Mouse (Mus musculus): ENCODE data around the gene Pigw. TPM values are rescaled to one million over a fixed set of nuclear protein-coding genes. Genes with fewer than 3 reads are reported as not detected.

Gene Pigw
- 10 to 100 TPM in 1 of 2 experiments, 1 to 10 TPM in 1; 8.5 to 13.7 TPM for total RNA-seq (2023)

DNA sequence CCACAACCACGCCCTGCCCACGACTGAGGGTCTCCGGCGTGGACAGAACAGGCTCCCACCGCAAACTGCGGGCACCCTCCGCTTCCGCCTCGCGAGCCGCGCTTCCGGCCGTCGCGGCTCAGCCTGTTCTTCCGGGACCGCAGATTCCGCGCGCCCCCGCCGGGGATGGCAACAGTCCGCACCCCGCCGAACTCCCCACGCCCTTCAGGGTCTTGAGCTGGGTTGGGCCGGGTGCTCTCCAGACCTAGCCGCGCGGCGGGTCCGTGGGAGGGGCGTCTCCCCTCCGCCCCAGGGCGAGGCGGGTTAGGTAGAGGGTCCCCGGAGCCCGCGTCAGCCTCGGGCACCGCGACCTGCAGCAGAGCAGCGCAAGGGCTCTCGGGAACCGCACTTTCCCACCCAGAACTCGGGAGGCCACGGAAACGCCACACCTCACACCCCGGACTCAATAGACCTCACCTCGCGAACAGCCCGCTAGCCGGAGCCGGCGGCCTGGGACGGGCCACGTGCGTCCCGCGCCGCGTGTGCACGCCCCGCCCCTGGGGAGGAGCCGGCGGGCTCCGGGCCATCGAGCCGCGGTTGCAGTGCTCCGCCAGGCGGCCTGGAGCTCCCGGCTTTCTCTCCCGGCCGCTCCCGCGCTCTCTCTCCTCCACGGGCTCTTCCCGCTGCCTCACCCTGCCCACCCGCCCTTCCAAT is at the start of gene Pigw, which contains the start of gene Myo19:
Gene Pigw, minus strand, starts transcription at position 514 of the 693 bp plus-strand sequence.
Gene Myo19, plus strand, starts transcription at position 377 of the 693 bp plus-strand sequence.

DNA sequence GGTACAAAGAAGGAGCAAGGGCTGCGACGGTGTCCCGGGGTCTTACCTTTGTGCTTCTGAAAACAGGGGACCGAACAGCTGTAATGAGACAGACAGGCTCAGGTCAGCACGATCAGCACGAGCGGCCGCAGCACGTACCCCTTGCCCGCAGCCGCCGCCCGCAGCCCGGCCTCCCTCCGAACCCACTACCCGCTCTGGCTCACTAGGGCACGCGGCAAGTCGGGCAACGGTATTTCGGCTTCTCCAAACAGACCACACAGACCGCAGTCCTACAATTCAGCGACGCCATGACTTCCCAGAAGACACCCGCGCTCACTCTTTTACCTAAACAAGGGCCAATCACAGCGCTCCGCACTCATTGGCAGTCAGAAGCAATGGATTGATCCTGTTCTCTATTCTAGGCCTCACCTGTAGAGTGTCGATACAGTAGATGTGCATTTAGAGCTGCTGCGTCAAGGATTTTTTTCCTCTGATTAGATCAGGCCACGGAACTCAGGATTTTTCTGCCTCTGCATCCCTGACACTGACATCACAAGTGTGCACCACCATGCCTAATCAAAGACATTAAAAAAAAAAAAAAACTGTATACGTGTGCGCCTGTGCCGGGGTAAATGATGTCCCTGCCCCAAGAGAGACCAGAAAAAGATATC is 36.1 kb upstream of the Pigw start, which contains the start of gene Znhit3:
Gene Znhit3, minus strand, starts transcription at position 314 of the 650 bp plus-strand sequence.

DNA sequence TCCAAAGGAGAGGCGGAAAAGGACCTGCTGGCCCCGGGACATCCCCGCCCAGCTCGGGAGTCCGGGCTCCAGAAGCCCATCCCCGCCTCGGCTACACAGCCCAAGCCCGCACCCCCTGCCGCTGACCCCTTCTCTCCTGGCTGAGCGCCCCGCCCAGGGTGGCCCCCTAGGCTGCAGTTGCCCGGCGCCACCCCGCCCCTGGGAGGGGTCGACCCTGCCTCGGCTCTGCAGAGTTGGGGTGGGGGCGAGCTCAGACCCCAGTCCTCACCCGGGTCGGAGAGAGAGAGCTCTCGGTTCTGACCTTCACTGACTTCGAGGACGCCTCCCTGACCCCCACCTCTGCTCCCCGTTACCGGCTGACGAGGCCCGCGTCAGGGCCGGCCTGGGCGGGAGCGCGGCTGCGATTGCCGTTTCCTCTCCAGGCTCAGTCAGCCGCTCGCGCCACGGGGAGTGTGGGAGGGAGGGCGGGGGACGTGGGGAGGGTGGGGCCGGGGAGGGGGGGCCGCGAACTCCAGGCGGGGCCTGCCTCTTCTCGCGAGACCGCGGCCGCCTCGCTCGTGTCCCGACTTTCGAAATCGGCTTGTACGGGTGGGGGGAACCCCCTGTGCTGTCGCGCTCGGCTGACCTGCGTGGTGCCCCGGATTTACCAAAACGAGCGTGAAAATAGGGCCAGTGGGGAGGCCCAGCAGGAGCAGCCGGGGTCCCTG is 9.6 kb downstream of the Pigw start, which contains the start of gene Ggnbp2:
Gene Ggnbp2, minus strand, starts transcription at position 481 of the 707 bp plus-strand sequence.

DNA sequence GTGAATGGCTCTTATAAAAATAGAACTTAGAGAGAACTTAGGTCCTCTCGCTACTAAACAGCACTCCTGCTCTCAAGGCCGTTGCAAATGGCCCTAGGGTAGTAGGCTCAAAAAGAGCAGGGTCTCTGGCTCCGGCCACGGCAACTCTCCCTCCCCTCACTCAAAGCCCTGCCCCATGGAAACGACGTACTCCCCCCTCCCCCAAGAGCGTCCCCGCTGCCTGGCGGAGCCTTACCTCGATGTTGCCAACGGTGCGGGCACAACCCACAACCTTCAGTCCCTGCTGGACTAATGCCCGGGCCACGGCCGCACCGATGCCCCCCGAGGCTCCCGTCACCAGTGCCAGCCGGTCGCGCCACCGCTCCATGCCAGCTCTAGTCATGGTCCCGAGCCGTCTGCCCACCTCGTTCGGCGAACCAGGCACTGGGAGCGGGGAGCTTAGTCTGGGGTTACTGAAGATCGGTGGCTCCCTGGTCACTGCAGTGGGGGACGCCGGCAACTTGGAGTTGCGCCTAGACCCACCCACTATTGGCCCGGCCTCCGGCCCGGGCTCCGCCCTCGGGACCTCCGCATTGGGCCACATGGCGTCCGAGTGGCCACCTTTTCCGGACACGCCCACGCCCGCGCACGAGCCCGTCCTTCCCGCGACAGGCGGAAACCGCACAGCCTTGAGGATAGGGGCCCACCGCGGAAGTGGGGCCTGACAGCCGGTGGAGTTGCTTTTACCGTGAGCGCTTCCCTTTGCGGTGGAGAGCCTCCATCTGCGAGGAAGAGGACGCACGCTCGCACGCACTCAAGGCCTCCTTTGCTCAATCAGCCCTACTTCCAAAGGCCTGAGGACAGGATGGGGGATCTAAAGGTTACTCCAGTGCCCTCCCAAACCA is 51.3 kb downstream of the Pigw start, which contains the start of gene Dhrs11:
Gene Dhrs11, minus strand, starts transcription at position 479 of the 884 bp plus-strand sequence.

Other genes with a start within 250 kb of the Pigw start
- 10 to 100 TPM; 26.3 to 33.4 TPM for gene Mrm1, start 60.8 kb downstream of the Pigw start, total RNA-seq (2023)
- 10 to 100 TPM; 13.9 to 15.4 TPM for gene Dhrs11, start 51.3 kb downstream of the Pigw start, total RNA-seq (2023)
- gene Ggnbp2, start 9.5 kb downstream of the Pigw start, total RNA-seq (2023) = 100 to 1,000 TPM; 169 to 189 TPM
- gene Myo19, start 137 bp downstream of the Pigw start, total RNA-seq (2023) = 10 to 100 TPM; 11.5 to 15.4 TPM
- gene Znhit3, start 36.1 kb upstream of the Pigw start, total RNA-seq (2023) = 10 to 100 TPM; 34.3 to 37.8 TPM
- not detected for gene Car4, start 77.5 kb upstream of the Pigw start, total RNA-seq (2023)